Mouse (Mus musculus): Measurements from ENCODE around the gene Rasa2. TPM values are rescaled to one million over a fixed set of nuclear protein-coding genes. Genes with fewer than 3 reads are reported as not detected.
"Not testable (repeated sequence)": the region's sequence is repeated elsewhere in the genome, so short reads cannot be mapped to it uniquely, and the experiment has no call there.

Rasa2 gene
- polyA plus RNA-seq, 2 experiments from 2014 or later, result 36.2 to 36.7 TPM

DNA sequence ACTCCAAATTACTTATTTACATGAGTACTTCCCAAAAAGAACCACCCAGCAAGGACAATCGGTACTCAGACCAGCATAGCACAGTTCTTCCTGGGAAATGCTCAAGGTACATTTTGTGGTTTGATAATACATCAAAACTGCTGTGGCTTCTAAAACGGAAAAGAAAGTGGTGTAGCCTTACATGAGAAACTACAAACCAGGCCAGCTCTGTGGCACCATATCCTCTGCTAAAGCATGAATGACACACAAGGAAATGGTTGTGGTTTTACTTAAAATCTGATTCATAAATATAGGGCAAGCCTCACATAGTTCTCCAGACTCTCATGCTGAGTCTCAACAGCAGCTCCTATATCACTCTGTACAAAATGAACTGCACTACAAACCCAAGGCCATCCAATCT lies 48.3 kb downstream of the Rasa2 start:
- peak; percentile 94 for ATAC-seq

DNA sequence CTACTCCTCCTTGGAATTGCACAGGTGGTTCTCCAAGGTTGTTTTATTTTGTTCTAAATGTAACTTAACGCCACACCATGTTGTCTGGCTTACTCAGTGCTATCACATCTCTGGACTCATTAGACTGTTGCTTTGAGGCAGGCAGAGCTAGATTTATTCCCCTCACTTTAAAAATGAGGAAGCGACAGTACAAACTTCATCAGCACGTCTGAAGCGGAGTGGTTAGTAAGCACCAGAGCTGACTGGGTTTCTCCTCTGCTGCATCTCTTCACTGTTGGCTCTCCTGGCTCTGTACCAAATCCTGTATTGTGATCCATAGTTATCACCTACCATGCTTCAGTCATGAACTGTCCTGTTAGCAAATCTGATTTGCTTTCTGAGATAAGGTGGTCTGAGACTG lies 53.2 kb downstream of the Rasa2 start:
- ATAC-seq, result no peak

- ATAC-seq, result no peak
Measured at GRCm38 (mm10) chr9:96577674-96578073, 53.7 kb downstream of the Rasa2 start.

- ATAC-seq, result peak; percentile 72
Measured at GRCm38 (mm10) chr9:96573252-96573651, 58.2 kb downstream of the Rasa2 start.

- ATAC-seq, result no peak
Measured at GRCm38 (mm10) chr9:96572754-96573153, 58.7 kb downstream of the Rasa2 start.

DNA sequence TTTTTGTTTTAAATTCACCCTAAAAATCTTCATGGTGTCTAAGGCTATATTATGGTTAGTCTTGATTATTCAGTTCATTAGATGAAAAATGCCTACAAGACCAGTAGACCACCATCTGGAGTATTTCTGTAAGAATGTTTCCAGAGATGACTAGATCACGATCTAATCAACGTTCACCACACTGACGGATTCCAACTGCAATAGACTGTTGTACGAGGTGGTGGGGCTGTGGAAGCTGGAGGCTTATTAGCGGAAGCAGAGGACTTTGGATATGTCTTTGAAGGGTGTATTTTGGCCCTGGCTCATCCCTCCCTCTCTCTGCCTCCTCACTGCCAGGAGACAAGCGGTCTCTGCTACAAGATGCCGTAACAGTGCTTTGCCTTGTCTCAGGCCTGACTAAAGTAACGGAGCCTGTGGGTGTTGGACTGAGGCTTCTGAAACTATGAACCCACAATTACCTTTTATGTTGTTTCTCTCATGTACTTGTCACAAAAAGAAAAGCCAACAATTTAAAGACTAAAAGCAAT lies 64.9 kb downstream of the Rasa2 start:
- no peak for ATAC-seq

- no peak for ATAC-seq
Measured at GRCm38 (mm10) chr9:96563501-96563900, 67.9 kb downstream of the Rasa2 start.

- no peak for ATAC-seq
Measured at GRCm38 (mm10) chr9:96559148-96559547, 72.3 kb downstream of the Rasa2 start.

DNA sequence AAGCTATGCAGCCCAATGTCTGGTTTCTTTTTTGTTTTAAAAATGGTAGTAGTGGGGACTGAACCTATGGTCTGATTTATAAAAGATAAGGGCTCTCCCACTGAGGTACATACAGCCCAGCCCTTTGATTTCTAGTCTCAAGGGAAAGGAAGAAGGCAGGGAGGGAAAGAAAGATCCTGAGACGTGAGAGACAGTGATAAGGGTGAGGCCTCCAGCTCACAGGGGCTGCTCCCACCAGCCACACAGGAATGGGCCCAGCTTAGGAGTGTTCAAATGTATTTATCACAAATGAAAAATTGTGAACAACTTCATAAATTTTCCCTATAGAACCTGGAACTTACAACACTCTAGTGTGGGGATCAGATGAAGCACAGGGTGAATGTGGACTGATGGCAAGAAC lies 72.8 kb downstream of the Rasa2 start:
- no peak for ATAC-seq

- no peak for ATAC-seq
Measured at GRCm38 (mm10) chr9:96554095-96554494, 77.3 kb downstream of the Rasa2 start.

DNA sequence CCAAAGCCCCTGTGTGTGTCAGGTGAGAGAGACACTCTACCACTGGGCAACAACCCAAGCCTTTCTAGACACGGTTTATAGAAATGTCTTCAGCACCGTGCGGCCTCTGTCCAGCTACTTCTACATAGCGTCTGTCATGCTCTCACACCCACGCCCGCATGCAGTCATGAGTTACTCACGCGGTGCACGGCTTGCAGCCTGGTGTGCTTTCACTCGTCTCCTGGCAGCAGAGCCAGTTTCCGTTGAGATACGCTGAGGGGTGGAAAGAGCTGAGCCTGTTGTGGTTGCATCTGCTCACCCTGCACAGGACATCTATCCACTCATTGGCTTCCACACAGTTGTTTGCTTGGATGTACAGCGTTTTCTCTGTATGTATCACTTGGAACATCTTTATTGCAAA lies 86.0 kb downstream of the Rasa2 start:
- ATAC-seq, result no peak

DNA sequence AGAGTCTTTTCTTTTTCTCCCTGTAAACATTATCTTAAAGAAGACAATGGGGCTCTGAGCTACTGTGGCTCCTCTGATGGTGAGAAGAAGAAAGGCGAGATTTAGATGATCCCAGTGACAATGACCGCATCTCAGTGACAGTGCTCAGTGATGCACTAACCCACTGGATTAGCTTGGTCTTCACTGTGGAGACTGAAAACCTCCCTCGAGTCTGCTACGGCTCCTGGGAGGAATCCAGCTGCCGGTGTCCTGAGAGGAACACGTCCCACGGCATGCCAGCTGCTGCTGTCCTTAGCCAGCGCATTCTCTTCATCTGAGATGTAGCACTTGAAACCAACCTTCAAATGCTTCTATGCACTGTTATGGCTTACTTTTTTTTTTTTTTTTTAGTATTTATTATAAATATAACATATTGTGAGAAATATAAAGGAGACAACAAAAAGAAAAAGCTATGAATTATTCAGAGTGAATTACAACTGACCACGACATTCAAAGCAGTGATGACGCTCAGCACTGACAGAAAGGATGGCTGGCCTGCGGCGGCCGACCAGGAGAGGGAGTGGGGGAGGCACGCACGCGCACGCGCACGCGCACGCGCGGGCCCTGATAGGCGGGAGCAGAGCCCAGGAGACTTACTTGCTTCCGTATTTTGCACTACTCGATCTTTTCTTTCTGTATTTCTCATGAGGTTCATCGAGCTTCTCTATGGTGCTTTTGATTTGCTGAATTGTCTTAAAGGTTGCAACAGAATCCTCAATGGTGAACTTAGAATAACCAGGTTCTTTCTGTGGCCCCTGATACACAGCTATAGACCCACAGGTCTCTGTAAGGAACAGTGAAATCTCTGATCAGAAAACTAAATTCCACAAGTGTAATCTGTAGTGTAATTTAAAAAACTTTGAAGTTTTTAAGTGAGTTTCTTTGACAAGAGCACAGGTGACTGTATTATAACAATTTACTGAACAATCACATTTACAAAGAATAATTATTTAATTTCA lies 87.5 kb downstream of the Rasa2 start:
- ATAC-seq, result no peak

DNA sequence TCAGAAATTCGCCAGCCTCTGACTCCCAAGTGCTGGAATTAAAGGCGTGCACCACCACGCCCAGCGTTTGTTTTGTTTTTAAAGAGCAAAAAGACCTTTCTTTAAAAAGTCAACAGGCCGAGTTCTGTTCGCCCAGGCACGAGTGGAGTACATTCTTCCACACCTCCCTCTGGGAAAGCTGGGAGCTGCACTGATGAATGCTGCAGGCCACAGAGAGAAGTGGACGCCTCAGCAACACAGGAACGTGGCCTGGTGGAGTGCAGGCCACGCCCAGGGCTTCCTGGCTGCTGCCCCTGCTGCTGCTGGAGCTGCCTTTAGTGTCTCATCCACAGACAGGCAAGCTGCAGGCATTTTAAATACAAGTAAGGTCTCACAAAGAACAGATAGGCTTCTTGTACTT lies 92.5 kb downstream of the Rasa2 start:
- ATAC-seq, result no peak

DNA sequence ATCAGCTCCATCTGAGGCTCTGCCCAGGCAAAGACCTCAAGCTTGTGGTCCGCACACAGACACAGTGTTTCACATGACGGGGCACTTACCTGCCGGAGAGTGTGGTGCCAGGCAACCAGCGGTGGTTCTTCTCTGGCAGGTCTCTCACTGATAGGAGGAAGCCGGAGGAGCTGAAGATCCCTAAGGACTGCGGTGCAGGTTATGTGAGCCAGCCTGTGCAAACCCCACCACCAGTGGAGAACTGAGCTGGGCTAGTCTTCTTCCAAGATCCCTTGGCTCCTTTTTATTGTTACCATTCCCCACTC lies 93.8 kb downstream of the Rasa2 start:
- ATAC-seq, result no peak

GRCm38 (mm10) chr9:96536895-96537614 lies 94.4 kb downstream of the Rasa2 start:
- peak; percentile 67 for ATAC-seq

GRCm38 (mm10) chr9:96536093-96536492 lies 95.3 kb downstream of the Rasa2 start:
- ATAC-seq, result not testable (repeated sequence)

GRCm38 (mm10) chr9:96535431-96535830 lies 96.0 kb downstream of the Rasa2 start:
- ATAC-seq, result no peak

- ATAC-seq, result no peak
Measured at GRCm38 (mm10) chr9:96534256-96534655, 97.2 kb downstream of the Rasa2 start.

DNA sequence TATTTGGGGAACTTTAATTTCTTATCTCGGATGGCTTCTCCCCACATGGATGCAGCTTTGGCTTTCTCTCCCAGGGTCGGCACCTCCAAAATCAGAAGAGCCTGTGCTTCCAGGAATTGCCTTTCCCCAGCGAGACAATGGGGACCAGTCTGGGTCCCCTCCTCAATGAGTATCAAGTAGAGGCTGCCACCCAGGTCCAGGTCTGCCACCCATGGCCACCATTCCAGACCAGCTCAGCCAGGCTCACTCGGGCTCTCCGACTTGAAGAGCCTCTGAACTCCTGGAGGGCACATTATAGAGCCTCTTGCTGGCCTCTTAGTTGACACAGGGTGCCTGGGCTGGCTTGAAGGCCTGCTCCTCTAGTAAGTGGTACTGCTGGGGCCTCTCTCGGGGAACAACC lies 97.9 kb downstream of the Rasa2 start:
- no peak for ATAC-seq

DNA sequence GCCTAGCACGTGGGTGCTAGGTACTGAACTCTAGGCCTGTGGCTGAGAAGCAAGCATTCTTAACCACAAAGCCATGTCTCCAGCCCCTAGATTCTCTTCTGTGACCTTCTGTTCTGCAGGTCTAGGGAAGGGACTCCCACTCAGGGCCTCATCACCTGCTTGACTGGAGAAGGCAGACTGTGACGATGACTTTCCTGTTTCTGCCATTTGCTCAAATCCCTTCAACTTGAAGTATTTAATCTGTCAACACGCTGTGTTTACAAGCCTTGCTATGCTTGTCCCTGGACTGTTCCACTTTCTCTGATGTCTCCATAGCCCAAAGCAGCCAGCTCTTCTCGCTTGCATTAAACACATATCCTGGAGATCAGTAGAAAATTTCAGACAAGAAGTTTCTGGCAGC lies 98.9 kb downstream of the Rasa2 start:
- ATAC-seq, result no peak

- no peak for ATAC-seq
Measured at GRCm38 (mm10) chr9:96530674-96531081, 100.7 kb downstream of the Rasa2 start.

GRCm38 (mm10) chr9:96529961-96530673 lies 101.3 kb downstream of the Rasa2 start:
- no peak for ATAC-seq

- no peak for ATAC-seq
Measured at GRCm38 (mm10) chr9:96526011-96526410, 105.4 kb downstream of the Rasa2 start.
